Mouse (Mus musculus) adipocyte (in vitro differentiated cells): ENCODE results near the gene Sec14l5.

Experiments used
- DNase-seq: peaks from one replicate; pipeline ENCODE4 v3.0.0-alpha.2; 2016; ENCODE audit warnings: low spot score

Gene Sec14l5

GRCm38 (mm10) chr16:5153299-5154026 lies 6.6 kb downstream of the Sec14l5 start:
- DNase-seq, result no peak

DNA sequence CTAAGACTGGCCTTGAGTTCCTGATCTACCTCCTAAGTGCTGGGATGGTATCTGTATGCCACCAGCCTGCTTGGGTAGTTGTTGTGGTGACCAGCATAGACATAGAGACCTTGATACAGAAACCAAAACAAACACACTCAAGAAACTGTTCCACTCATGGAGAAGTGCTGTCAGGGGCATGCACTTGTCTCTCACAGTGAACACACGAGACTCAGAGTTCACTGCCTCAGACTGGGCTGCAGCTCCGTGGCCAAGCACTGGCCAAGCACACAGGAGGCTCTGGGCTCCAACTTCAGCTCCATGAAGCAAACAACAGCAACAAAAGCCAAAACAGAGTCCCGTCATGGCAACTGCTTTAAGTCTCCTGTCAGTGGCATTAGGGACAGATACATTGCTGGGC lies 8.1 kb downstream of the Sec14l5 start:
- no peak for DNase-seq

DNA sequence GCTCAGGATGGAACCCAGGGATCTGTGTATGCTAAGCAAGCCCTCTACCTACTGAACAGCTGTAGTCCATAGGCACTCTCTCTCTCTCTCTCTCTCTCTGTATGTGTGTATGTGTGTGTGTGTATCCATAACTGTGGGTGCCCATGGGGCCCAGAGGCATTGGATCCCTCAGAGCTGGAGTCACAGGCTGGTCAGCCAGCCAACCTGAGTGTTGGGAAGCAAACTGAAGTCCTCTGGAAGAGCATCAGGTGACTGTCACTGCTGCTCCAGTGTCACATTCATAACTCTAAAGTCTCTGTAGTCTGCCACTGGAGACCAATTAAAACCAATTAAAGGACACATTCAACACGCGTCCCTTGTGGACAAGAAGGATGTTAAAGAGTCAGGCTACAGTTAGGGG lies 9.6 kb downstream of the Sec14l5 start:
- DNase-seq, result no peak

GRCm38 (mm10) chr16:5157113-5157512 lies 10.2 kb downstream of the Sec14l5 start:
- no peak for DNase-seq

DNA sequence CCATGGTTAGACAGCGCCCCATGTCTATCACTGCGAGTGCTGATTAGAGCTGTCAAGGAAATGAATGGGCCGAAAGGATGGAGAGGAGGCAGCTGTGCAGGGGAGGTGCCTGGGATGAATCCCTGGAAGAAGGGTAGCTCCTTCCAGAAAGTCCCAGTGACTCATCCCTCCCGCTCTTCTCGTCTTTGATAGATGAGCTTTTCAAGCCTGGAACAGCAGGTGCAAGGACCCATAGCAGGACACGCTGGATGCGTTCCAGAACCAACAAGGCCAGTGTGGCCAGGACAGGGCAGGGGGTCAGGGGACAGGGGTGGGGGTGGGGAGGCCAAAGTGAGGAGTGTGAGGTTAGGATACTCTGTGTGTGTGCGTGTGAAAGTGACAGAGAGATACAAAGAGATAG lies 12.3 kb downstream of the Sec14l5 start:
- DNase-seq, result no peak

- no peak for DNase-seq
Measured at GRCm38 (mm10) chr16:5164327-5164726, 17.4 kb downstream of the Sec14l5 start.

GRCm38 (mm10) chr16:5168038-5168437 lies 21.1 kb downstream of the Sec14l5 start:
- DNase-seq, result no peak

GRCm38 (mm10) chr16:5168829-5169228 lies 21.9 kb downstream of the Sec14l5 start:
- no peak for DNase-seq

DNA sequence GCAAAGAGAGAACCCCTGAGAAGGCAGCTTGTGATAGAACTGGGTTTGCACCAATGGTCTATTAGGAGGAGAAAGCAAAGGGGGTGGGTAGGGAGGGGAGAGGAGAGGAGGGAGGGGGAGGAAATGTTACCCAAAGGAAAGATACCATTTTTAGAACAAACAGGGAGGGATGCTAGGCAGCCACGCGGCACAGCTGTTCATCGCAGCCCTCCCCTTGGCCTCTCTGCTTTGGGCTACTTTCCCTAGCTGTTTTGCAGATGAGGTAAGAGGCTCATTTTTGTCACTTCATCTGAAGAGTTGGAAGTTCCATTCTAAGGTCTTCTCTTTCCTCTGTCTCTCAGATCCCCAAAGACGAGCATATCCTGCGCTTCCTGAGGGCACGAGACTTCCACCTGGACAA lies 25.7 kb downstream of the Sec14l5 start:
- no peak for DNase-seq

DNA sequence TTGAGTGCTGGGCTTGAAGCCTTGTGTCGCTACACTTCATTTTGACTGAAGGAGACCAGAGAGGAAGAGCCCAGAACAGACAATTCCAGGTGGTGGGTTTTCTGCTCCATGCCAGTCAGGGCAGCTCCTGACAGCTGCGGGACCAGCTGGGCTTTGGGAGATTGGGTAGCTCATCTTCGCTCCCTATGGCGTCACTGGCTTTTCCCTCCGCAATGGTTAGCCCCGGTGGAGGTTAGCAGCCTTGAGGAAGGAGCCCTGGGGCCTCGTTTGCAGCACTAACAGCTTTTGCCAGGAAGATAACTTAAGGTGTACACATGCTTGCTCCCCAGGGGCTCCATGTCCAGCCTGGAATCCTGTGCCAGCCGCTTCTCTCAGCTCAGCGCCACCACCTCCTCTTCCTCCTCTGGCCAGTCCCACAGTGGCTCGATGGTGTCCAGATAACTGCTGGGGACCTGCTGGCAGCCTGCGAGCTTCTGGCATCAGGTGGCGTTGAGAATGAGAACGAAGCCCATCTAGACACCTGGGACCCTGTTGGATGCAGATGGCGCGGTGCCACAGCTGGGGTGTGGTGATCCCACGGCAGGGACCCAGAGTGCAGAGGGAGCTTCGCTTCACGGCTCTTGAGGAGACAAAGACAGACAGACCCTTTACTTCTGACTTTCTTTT lies 36.5 kb downstream of the Sec14l5 start:
- DNase-seq, result no peak

DNA sequence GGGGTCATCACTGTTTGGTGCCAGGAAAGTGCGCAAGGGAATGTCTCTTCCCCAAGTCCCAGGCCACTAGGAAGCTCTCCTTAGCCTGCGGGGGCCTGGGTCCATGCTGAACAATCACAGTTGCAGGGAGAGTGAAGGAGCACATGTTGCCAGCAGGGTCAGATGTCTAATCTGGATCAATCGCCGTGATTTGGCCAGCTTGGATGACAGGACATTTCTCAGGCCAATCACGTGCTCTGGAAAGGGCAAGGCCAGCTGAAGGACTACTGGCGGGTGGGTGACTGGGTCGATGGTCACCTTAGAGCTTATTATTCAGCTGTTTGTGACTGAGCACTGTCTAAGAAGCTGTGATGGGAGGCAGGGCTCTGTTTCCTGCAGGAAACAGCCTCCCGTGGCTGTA lies 37.2 kb downstream of the Sec14l5 start:
- DNase-seq, result no peak

DNA sequence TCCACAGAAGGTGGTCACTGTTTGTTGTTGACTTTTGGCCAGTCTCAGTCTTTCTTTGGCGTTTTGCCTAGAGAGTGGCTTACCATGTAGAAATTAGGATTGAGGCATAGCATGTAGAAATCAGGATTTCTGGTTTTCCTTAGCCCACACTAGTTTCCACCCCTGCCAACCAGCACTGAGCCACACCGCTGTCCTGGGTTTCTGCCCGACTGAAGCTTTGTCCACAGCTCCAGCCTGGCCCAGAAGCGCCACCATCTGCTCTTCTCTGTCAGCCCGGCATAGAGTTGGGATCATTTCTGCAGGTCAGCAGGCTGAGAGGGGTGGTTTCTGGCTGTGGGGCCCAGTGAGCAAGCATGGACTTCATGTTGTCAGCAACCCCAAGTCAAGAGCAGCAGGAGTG lies 38.0 kb downstream of the Sec14l5 start:
- peak; percentile 30 for DNase-seq

DNA sequence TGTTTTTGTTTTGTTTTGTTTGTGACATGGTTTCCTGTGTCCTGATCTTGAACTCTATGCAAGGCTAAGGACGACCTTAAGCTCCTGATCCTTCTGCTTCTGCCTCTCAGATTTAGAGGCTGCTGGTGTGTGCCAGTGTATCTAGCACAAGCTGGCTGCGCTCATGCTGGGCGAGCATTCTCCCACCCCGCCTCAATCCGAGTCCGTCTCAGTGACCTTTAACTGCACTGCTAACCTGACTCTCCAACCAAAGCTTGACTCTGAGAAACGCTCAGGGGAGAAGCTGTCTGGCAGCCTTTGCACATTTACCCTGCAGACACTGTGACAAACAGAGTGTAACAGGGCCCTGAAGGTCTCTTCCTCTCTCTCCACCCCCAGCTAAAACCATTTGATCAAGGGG lies 38.8 kb downstream of the Sec14l5 start:
- DNase-seq, result no peak

DNA sequence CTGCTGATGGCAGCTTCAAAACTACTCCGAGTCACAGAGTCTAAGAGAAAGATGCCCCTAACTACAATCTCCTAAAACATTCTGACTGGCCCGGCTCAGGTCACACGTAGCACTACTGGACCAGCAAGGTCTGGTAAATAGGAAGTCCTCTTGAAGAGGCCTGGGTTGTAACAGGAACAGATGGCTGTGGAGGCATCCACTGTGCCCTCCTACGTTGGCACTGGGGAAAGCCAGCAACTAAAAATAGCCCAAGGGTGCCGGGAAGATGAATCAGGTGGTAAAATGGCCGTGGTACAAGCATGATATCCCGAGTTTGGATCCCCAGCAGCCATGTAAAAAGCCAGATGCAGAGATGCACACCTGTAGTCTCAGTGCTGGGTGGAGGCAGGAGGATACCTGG lies 39.3 kb downstream of the Sec14l5 start:
- DNase-seq, result no peak

DNA sequence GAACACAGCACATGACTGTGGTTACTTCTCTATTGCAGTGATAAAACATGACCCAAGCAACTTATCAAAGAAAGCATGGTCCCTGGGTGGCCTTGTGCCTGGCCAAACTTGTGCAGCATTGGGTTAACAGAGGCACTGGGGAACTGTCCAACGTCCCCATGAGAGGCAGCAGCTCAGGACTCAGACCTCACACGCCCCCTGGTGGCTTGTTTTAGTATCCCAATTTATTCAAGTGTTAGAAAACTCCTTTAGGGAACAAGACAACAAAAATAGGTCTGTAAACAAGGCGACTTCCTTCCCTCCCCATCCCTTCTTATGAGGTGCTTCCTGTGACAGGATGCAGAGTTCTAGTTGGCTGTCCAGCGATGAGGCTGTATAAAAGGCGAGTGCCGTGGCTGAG lies 48.2 kb downstream of the Sec14l5 start:
- DNase-seq, result peak; percentile 78

DNA sequence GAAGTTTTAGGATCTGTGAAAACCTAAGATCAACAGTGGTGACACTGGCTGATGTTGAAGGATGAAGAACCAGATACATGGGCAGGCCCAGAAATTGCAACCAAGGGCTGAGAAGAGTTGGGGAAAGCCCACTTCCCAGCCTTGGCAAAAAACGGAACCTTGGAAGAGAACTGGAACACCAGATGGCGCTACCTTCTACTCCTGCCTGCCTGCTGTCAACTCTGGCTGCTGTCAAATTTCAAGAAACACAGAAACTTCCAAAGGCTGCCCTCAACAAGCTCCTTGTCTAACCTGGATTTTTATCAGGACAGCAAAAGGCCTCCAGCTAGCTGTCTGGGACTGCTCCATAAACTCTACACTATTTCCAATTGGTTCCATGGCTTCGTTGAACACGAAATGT lies 55.8 kb downstream of the Sec14l5 start:
- DNase-seq, result peak; percentile 82

DNA sequence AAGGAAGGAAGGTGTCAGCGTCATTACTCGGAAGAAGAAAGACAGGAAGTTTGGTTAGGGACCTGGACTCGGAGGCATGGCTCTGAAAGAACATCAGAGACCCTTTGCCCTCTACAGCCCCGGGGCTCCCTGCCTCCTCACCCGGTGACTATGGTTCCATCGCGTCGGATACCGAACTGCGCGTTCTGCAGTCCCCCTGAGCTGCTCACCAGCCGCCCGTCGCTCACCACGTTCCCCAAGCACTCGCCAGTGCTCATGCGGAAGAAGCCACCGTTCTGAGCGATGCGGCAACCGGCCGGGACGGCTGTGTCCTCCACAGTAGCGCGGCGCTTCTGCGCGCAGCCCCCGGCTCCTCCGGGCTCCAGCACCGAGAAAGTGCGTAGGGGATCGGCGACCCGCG lies 56.3 kb downstream of the Sec14l5 start:
- no peak for DNase-seq

DNA sequence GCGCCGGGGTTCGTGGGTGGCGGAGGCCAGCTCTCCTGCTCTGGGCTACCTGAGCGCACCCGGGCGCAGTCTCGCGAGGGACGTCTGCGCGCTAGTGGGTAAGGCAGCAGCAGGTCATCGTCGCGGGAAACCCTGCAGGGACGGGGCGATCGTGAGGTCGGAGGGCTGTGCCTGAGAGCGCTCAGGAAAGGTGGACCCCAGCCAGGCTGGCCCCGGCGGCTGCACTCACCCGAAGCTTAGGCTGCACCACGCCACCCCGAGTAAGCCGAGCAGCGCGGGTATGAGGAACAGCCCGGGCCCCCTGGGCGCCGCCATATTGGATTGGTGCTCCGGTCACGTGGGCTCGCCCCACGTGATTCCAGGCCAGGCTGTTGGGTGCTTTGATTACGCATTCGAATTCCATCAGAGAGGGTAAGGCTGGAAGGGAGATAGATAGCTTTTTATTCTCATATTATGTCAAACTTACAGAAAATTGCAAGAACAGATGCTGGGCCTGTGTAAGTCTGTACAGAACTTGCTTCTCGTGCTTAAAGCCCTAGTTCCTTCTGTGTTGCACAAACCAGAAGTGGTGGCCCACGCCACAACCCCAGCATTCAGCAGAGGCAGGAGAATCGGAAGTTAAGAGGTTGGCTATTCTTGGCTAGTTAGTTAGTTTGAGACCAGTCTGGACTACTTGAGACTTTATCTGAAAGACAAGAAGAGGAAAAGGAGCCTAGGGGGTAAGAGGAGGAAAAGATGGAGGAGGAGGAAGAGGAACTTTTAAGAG lies 56.9 kb downstream of the Sec14l5 start, which contains the start of gene Nagpa:
Gene Nagpa, minus strand, starts transcription at position 345 of the 766 bp plus-strand sequence.
- peak; percentile 89 for DNase-seq

DNA sequence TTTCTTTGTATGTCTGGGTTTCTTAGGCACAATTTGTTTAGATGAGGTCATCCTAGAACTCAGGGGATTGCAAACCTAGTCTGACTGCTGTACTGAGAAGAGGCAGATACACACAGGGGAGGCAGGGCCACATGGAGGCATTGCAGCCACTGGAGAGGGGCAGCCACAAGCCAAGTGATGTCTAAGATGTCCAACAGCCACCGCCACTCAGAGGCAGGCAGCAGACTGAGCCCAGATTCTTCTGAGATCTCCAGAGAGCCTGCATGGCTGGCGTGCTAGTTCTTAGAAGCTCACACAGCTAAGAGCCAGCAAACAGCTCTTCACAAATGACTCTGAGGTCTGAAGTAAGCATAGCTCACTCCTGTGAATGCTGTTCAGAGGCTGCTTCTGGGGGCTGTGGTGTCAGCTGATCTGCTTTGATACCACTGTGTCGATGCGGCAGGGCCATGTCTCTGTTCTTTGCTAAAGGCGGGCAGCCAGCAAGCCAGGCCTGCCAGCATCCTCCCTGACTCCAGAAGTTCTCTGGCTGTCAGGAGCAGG lies 58.6 kb downstream of the Sec14l5 start:
- DNase-seq, result no peak

GRCm38 (mm10) chr16:5206051-5206450 lies 59.1 kb downstream of the Sec14l5 start:
- DNase-seq, result peak; percentile 68

DNA sequence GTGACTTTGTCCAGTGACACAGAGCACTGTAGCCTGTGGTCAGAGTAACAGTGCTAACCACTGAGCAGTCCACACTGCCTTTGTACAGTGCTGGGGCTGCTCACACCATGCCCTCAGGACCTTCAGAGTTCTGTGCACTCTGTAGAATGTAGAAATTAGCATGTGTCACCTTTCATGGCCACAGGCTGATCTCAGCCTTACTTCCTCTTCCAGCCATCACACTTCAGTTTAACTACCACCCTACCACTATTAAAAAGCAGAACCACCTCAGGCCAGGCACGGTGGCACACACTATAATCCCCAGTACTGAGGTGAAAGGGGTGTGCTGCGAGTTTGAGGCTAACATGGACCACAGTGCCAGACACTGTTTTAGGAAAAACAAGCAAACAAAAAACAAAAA lies 63.5 kb downstream of the Sec14l5 start:
- no peak for DNase-seq

DNA sequence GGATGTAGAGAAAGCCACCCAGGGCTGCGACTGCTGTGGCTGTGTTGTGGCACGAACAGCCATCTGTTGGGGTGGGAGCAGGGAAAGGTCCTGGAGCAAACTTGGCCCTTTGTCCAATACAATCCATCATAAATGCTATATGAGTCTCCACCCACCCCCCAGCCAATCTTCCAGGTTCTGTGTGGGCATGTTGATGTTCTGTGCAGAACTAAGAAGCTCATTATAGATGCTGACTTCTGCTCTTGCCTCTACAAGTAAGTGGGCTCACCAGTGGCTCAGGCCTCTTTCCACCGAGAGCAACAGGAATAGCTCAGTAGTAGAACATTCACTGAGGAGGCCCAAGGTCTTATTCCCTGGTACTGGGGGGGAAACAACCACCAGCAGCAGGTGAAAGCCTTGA lies 65.2 kb downstream of the Sec14l5 start:
- no peak for DNase-seq

- no peak for DNase-seq
Measured at GRCm38 (mm10) chr16:5214126-5214525, 67.2 kb downstream of the Sec14l5 start.
